In genomic region chr7:79267690-79268388, GRCm38 (mm10) we compare ENCODE assay signal across 27 mouse cellular contexts. TPM values are rescaled to one million over a fixed set of nuclear protein-coding genes. Genes with fewer than 3 reads are reported as not detected.
DNase-seq lines count a peak whose midpoint lies in the region; ATAC-seq and TF ChIP-seq lines count a peak whose summit lies in the region.
"Had no signal": no experiment of that assay in that cellular context is flagged by ENCODE, and none has a peak within 500 bp of the region (broad histone marks: within the 10 kb centered on the region; RNA-seq: fewer than 3 reads in every experiment).

No protein-coding gene starts in this region.

- H3K9ac ChIP-seq in limb, embryonic 12.5 days (replicated peaks) = 0 out of 2 replicates have a peak overlapping the region, but pooled peaks have one; percentile 5
- H3K9ac ChIP-seq in intestine, postnatal 0 days (ENCODE audit: low read depth, low read length) = 0 out of 2 replicates have a peak overlapping the region, but pooled peaks have one; percentile 11
- no peak overlapping the region for H3K9ac ChIP-seq in liver, embryonic 15.5 days
- H3K9ac ChIP-seq: embryonic facial prominence, embryonic 12.5 days; hindbrain, embryonic 15.5 days; midbrain, embryonic 15.5 days; neural tube, embryonic 13.5 days had no signal

- intact Hi-C loops in left cerebral cortex, postnatal 10 days (cut with DNase I) = no loop called here
- intact Hi-C loops in left cerebral cortex, postnatal 14 days (cut with DNase I) = no loop called here

- H3K4me2 ChIP-seq in limb, embryonic 12.5 days = no peak overlapping the region
- H3K4me2 ChIP-seq in intestine, postnatal 0 days (replicated peaks; ENCODE audit: low read depth) = no peak overlapping the region
- H3K4me2 ChIP-seq in liver, embryonic 15.5 days = peak overlapping the region; percentile 23; the same call in 1 of the 2 replicates
- H3K4me2 ChIP-seq: embryonic facial prominence, embryonic 12.5 days; hindbrain, embryonic 15.5 days; midbrain, embryonic 15.5 days; neural tube, embryonic 13.5 days had no signal

- H3K27ac ChIP-seq in limb, embryonic 12.5 days = no peak overlapping the region
- H3K27ac ChIP-seq in limb, embryonic 10.5 days = no peak overlapping the region
- H3K27ac ChIP-seq in intestine, postnatal 0 days (ENCODE audit: low read depth, low read length) = peak overlapping the region; percentile 15; the same call in 1 of the 2 replicates
- H3K27ac ChIP-seq in liver, embryonic 15.5 days (replicated peaks) = peak overlapping the region; percentile 81
- H3K27ac ChIP-seq: embryonic facial prominence, embryonic 12.5 days; heart, embryonic 10.5 days; hindbrain, embryonic 15.5 days; left cerebral cortex, adult 2 months; midbrain, embryonic 15.5 days; neural tube, embryonic 13.5 days had no signal

- H3K36me3 ChIP-seq in limb, embryonic 12.5 days = no peaks in the 10 kb centered on the region
- no peaks in the 10 kb centered on the region for H3K36me3 ChIP-seq in limb, embryonic 10.5 days
- H3K36me3 ChIP-seq in intestine, postnatal 0 days (ENCODE audit: control insufficient read depth, insufficient read depth) = no peaks in the 10 kb centered on the region
- H3K36me3 ChIP-seq in liver, embryonic 15.5 days (replicated peaks) = no peaks in the 10 kb centered on the region
- H3K36me3 ChIP-seq: embryonic facial prominence, embryonic 12.5 days; heart, embryonic 10.5 days; hindbrain, embryonic 15.5 days; midbrain, embryonic 15.5 days; neural tube, embryonic 13.5 days had no signal

- no peaks in the 10 kb centered on the region for H3K27me3 ChIP-seq in limb, embryonic 12.5 days
- H3K27me3 ChIP-seq in limb, embryonic 10.5 days (ENCODE audit: low read depth, poor library complexity, severe bottlenecking) = no peaks in the 10 kb centered on the region
- H3K27me3 ChIP-seq in intestine, postnatal 0 days (replicated peaks; ENCODE audit: control insufficient read depth, insufficient read depth, low read length) = no peaks in the 10 kb centered on the region
- H3K27me3 ChIP-seq in liver, embryonic 15.5 days = no peaks in the 10 kb centered on the region; the same call in 1 of the 2 replicates
- H3K27me3 ChIP-seq: embryonic facial prominence, embryonic 12.5 days; hindbrain, embryonic 15.5 days; midbrain, embryonic 15.5 days; neural tube, embryonic 13.5 days had no signal

- 38% methylated on average over 7 of the region's 7 CpGs for WGBS in limb, embryonic 12.5 days
- WGBS in limb, embryonic 10.5 days = 45% methylated on average over 7 of the region's 7 CpGs
- 38% methylated on average over 7 of the region's 7 CpGs for WGBS in intestine, postnatal 0 days
- 16% methylated on average over 7 of the region's 7 CpGs for WGBS in liver, embryonic 15.5 days (ENCODE audit: insufficient replicate concordance)

- DNase-seq in limb, embryonic 10.5 days (ENCODE audit: low spot score) = no peak
- no peak for DNase-seq in adrenal gland, postnatal 36 days
- no peak for DNase-seq in left cerebral cortex, postnatal 10 days (ENCODE audit: extremely low spot score in 1 of 2, low spot score in 2 of 2)
- no peak for DNase-seq in left cerebral cortex, postnatal 14 days (ENCODE audit: low spot score in 2 of 2)
- DNase-seq: adrenal gland, postnatal 10 days; B cell, adult 2 months; cerebellum, adult 9-11 months; gastrocnemius, postnatal 10 days; heart, postnatal 4 days; kidney, adult 18-20 months; kidney, postnatal 10 days; lung, adult 2 months; lung, postnatal 14 days; retina, postnatal 1 day; thymus, adult 18-20 months; thymus, postnatal 36 days had no signal

- ATAC-seq in limb, embryonic 12.5 days (ENCODE audit: insufficient number of reproducible peaks, insufficient read depth, low FRiP score, low TSS enrichment, low read depth) = no peak
- no peak for ATAC-seq in intestine, postnatal 0 days
- ATAC-seq in liver, embryonic 15.5 days (ENCODE audit: insufficient read depth) = no peak
- ATAC-seq: midbrain, embryonic 15.5 days had no signal

- H3K4me3 ChIP-seq in limb, embryonic 12.5 days (replicated peaks) = no peak overlapping the region
- no peak overlapping the region for H3K4me3 ChIP-seq in limb, embryonic 10.5 days
- no peak overlapping the region for H3K4me3 ChIP-seq in intestine, postnatal 0 days (ENCODE audit: low read depth, low read length)
- H3K4me3 ChIP-seq in liver, embryonic 15.5 days (replicated peaks) = no peak overlapping the region
- H3K4me3 ChIP-seq: embryonic facial prominence, embryonic 12.5 days; heart, embryonic 10.5 days; hindbrain, embryonic 15.5 days; left cerebral cortex, adult 2 months; megakaryocyte, embryonic 14.5 days; midbrain, embryonic 15.5 days; myocyte; neural tube, embryonic 13.5 days had no signal

- no peaks in the 10 kb centered on the region for H3K9me3 ChIP-seq in limb, embryonic 12.5 days
- H3K9me3 ChIP-seq in limb, embryonic 10.5 days (replicated peaks) = no peaks in the 10 kb centered on the region
- H3K9me3 ChIP-seq in intestine, postnatal 0 days (ENCODE audit: control insufficient read depth) = no peaks in the 10 kb centered on the region
- H3K9me3 ChIP-seq in liver, embryonic 15.5 days (replicated peaks) = no peaks in the 10 kb centered on the region
- H3K9me3 ChIP-seq: embryonic facial prominence, embryonic 12.5 days; heart, embryonic 10.5 days; hindbrain, embryonic 15.5 days; megakaryocyte, embryonic 14.5 days; midbrain, embryonic 15.5 days; neural tube, embryonic 13.5 days had no signal

- H3K4me1 ChIP-seq in limb, embryonic 12.5 days (replicated peaks) = no peaks in the 10 kb centered on the region
- peaks cover 8% of the 10 kb centered on the region for H3K4me1 ChIP-seq in limb, embryonic 10.5 days
- peaks cover 16% of the 10 kb centered on the region; the same call in 1 of the 2 replicates for H3K4me1 ChIP-seq in intestine, postnatal 0 days (replicated peaks; ENCODE audit: control insufficient read depth, insufficient read depth, low read length)
- H3K4me1 ChIP-seq in liver, embryonic 15.5 days (replicated peaks) = peaks cover 65% of the 10 kb centered on the region

- TF ChIP-seq CTCF in intestine, postnatal 0 days (IDR thresholded peaks at IDR 0.05; ENCODE audit: low read depth) = no peak

RNA-seq across cellular contexts. Expression of gene Abhd2, which starts 5.2 kb away (rescaled TPM):
- polyA plus RNA-seq in limb, embryonic 12.5 days (2016; fragmentation: Nextera tagmentation; extraction: Ambion mirVana) = 8.2 and 8.5 TPM in 2 replicates
- polyA plus RNA-seq in limb, embryonic 10.5 days (2016; fragmentation: Nextera tagmentation; extraction: Ambion mirVana) = 6.3 and 7.0 TPM in 2 replicates
- polyA plus RNA-seq in intestine, postnatal 0 days (2015; fragmentation: Nextera tagmentation; extraction: Ambion mirVana) = 34.8 and 36.2 TPM in 2 replicates
- polyA plus RNA-seq in liver, embryonic 15.5 days (2015; fragmentation: Nextera tagmentation; extraction: Ambion mirVana) = 11.4 TPM in 2 replicates
- total RNA-seq in adrenal gland, postnatal 36 days (2021) = 1,000 to 10,000 TPM; 1,294 to 1,382 TPM
- 100 to 1,000 TPM; 121 to 124 TPM for total RNA-seq in left cerebral cortex, postnatal 10 days (2021)
- 100 to 1,000 TPM; 125 to 135 TPM for total RNA-seq in left cerebral cortex, postnatal 14 days (2021)

Comparison
In these comparisons a context has a peak if more than half of its experiments do, and no peak if none do; other contexts are left out.
1. H3K27ac ChIP-seq: peak in intestine, postnatal 0 days (single experiment) and liver, embryonic 15.5 days (single experiment); none in limb, embryonic 12.5 days (single experiment) and limb, embryonic 10.5 days (single experiment).